Mouse (Mus musculus): Measurements from ENCODE around the gene Rps27. TPM values are rescaled to one million over a fixed set of nuclear protein-coding genes. Genes with fewer than 3 reads are reported as not detected.

The Rps27 gene
- polyA plus RNA-seq, 1 experiment from 2014 or later, result 1,443 TPM

Other genes starting within 250 kb of the Rps27 start
- 201 and 202 TPM in 2 replicates for gene Hax1, start 214.9 kb downstream of the Rps27 start, polyA plus RNA-seq (2016; fragmentation: Nextera tagmentation; extraction: Ambion mirVana)
- gene 4933434E20Rik, start 162.0 kb downstream of the Rps27 start, polyA plus RNA-seq (2016; fragmentation: Nextera tagmentation; extraction: Ambion mirVana), result 143 and 166 TPM in 2 replicates
- gene Ubap2l, start 161.0 kb downstream of the Rps27 start, polyA plus RNA-seq (2016; fragmentation: Nextera tagmentation; extraction: Ambion mirVana), result 191 and 212 TPM in 2 replicates
- 516 and 518 TPM in 2 replicates for gene Tpm3, start 141.0 kb downstream of the Rps27 start, polyA plus RNA-seq (2016; fragmentation: Nextera tagmentation; extraction: Ambion mirVana)
- gene Nup210l, start 109.5 kb downstream of the Rps27 start, polyA plus RNA-seq (2016; fragmentation: Nextera tagmentation; extraction: Ambion mirVana), result 0.44 and 0.50 TPM in 2 replicates
- 28.2 and 29.8 TPM in 2 replicates for gene Rab13, start within 50 bp of the Rps27 start, polyA plus RNA-seq (2016; fragmentation: Nextera tagmentation; extraction: Ambion mirVana)
- 86.2 and 88.6 TPM in 2 replicates for gene Jtb, start 17.9 kb upstream of the Rps27 start, polyA plus RNA-seq (2016; fragmentation: Nextera tagmentation; extraction: Ambion mirVana)
- gene Creb3l4, start 29.9 kb upstream of the Rps27 start, polyA plus RNA-seq (2016; fragmentation: Nextera tagmentation; extraction: Ambion mirVana), result 11.7 and 12.9 TPM in 2 replicates
- gene Slc39a1, start 34.5 kb upstream of the Rps27 start, polyA plus RNA-seq (2016; fragmentation: Nextera tagmentation; extraction: Ambion mirVana), result 56.8 and 62.0 TPM in 2 replicates
- 18.6 and 30.3 TPM in 2 replicates for gene Crtc2, start 40.5 kb upstream of the Rps27 start, polyA plus RNA-seq (2016; fragmentation: Nextera tagmentation; extraction: Ambion mirVana)
- gene Dennd4b, start 51.5 kb upstream of the Rps27 start, polyA plus RNA-seq (2016; fragmentation: Nextera tagmentation; extraction: Ambion mirVana), result 5.7 and 5.9 TPM in 2 replicates
- 17.7 and 19.5 TPM in 2 replicates for gene Gatad2b, start 79.5 kb upstream of the Rps27 start, polyA plus RNA-seq (2016; fragmentation: Nextera tagmentation; extraction: Ambion mirVana)
- gene Slc27a3, start 176.3 kb upstream of the Rps27 start, polyA plus RNA-seq (2016; fragmentation: Nextera tagmentation; extraction: Ambion mirVana), result 43.6 and 43.8 TPM in 2 replicates
- gene Ints3, start 220.0 kb upstream of the Rps27 start, polyA plus RNA-seq (2016; fragmentation: Nextera tagmentation; extraction: Ambion mirVana), result 43.4 and 44.5 TPM in 2 replicates

All from limb, embryonic 12.5 days (tissue).